Mouse (Mus musculus): Measurements from ENCODE around the gene Tmem176a. TPM values are rescaled to one million over a fixed set of nuclear protein-coding genes. Genes with fewer than 3 reads are reported as not detected.
"Not testable (repeated sequence)": the region's sequence is repeated elsewhere in the genome, so short reads cannot be mapped to it uniquely, and the experiment has no call there.

Tmem176a gene
- 56.6 and 63.0 TPM in 2 replicates for polyA plus RNA-seq (2015; fragmentation: Nextera tagmentation; extraction: Ambion mirVana)

- WGBS: 14% methylated on average over 7 of the region's 7 CpGs
- Histone ChIP-seq H3K4me1 (peaks cover 47% of the 10 kb centered on the region), H3K27ac (peak within 1 kb of the TSS; percentile 90), H3K36me3 (peaks cover 56% of the 10 kb centered on the region), H3K9ac (peak within 1 kb of the TSS; percentile 75), H3K9me3 (no peaks in the 10 kb centered on the region), H3K4me3 (peak within 1 kb of the TSS; percentile 61), H3K27me3 (no peaks in the 10 kb centered on the region), H3K4me2 (replicated peaks) (peak within 1 kb of the TSS; percentile 89)
- peak; percentile 13; the same call in 1 of the 2 replicates for ATAC-seq (ENCODE audit: low FRiP score, low read depth)
Measured at GRCm38 (mm10) chr6:48840371-48840969, at the start of gene Tmem176a. Gene Tmem176a (plus strand): TSS chr6:48840919.

- no peak overlapping the region for H3K9ac ChIP-seq
- ATAC-seq (ENCODE audit: low FRiP score, low read depth): no peak
- no peak overlapping the region for H3K4me3 ChIP-seq
- H3K36me3 ChIP-seq: no peaks in the 10 kb centered on the region
- no peaks in the 10 kb centered on the region for H3K9me3 ChIP-seq
- no peaks in the 10 kb centered on the region for H3K4me1 ChIP-seq
- 92% methylated on average over 1 of the region's 1 CpGs for WGBS
- no peak overlapping the region for H3K4me2 ChIP-seq (replicated peaks)
- H3K27me3 ChIP-seq: no peaks in the 10 kb centered on the region
- no peak overlapping the region for H3K27ac ChIP-seq
Measured at GRCm38 (mm10) chr6:48801897-48802296, 38.8 kb upstream of the Tmem176a start.

- no peak for ATAC-seq (ENCODE audit: low FRiP score, low read depth)
- Histone ChIP-seq H3K4me3 (no peak overlapping the region), H3K9ac (no peak overlapping the region), H3K27ac (no peak overlapping the region), H3K36me3 (no peaks in the 10 kb centered on the region), H3K4me2 (replicated peaks) (no peak overlapping the region), H3K9me3 (no peaks in the 10 kb centered on the region), H3K4me1 (no peaks in the 10 kb centered on the region), H3K27me3 (no peaks in the 10 kb centered on the region)
Measured at GRCm38 (mm10) chr6:48803406-48804051, 37.2 kb upstream of the Tmem176a start.

GRCm38 (mm10) chr6:48804346-48804745, 36.4 kb upstream of the Tmem176a start:
- Histone ChIP-seq H3K4me2 (replicated peaks) (no peak overlapping the region), H3K9me3 (no peaks in the 10 kb centered on the region), H3K4me3 (no peak overlapping the region), H3K36me3 (no peaks in the 10 kb centered on the region), H3K4me1 (no peaks in the 10 kb centered on the region), H3K27ac (no peak overlapping the region), H3K27me3 (no peaks in the 10 kb centered on the region), H3K9ac (no peak overlapping the region)
- no peak for ATAC-seq (ENCODE audit: low FRiP score, low read depth)
- WGBS: 79% methylated on average over 5 of the region's 5 CpGs

- Histone ChIP-seq H3K9me3 (no peaks in the 10 kb centered on the region), H3K9ac (no peak overlapping the region), H3K36me3 (no peaks in the 10 kb centered on the region), H3K4me1 (no peaks in the 10 kb centered on the region), H3K4me3 (no peak overlapping the region), H3K27me3 (no peaks in the 10 kb centered on the region), H3K4me2 (replicated peaks) (no peak overlapping the region), H3K27ac (no peak overlapping the region)
- no peak for ATAC-seq (ENCODE audit: low FRiP score, low read depth)
- 85% methylated on average over 3 of the region's 3 CpGs for WGBS
Measured at GRCm38 (mm10) chr6:48806746-48807145, 34.0 kb upstream of the Tmem176a start.

- Histone ChIP-seq H3K27ac (no peak overlapping the region), H3K4me1 (no peaks in the 10 kb centered on the region), H3K4me3 (no peak overlapping the region), H3K9ac (no peak overlapping the region), H3K9me3 (no peaks in the 10 kb centered on the region), H3K36me3 (no peaks in the 10 kb centered on the region), H3K27me3 (no peaks in the 10 kb centered on the region), H3K4me2 (replicated peaks) (no peak overlapping the region)
- ATAC-seq (ENCODE audit: low FRiP score, low read depth): no peak
- 64% methylated on average over 3 of the region's 3 CpGs for WGBS
Measured at GRCm38 (mm10) chr6:48809494-48810219, 31.1 kb upstream of the Tmem176a start.

GRCm38 (mm10) chr6:48815013-48815412, 25.7 kb upstream of the Tmem176a start:
- H3K4me3 ChIP-seq: no peak overlapping the region
- no peaks in the 10 kb centered on the region for H3K4me1 ChIP-seq
- no peaks in the 10 kb centered on the region for H3K36me3 ChIP-seq
- no peaks in the 10 kb centered on the region for H3K27me3 ChIP-seq
- H3K9me3 ChIP-seq: no peaks in the 10 kb centered on the region
- no peak for ATAC-seq (ENCODE audit: low FRiP score, low read depth)
- no peak overlapping the region for H3K4me2 ChIP-seq (replicated peaks)
- H3K27ac ChIP-seq: no peak overlapping the region
- H3K9ac ChIP-seq: no peak overlapping the region

- no peak overlapping the region for H3K9ac ChIP-seq
- 6% methylated on average over 6 of the region's 6 CpGs for WGBS
- no peak overlapping the region for H3K4me3 ChIP-seq
- no peaks in the 10 kb centered on the region for H3K4me1 ChIP-seq
- no peak overlapping the region for H3K27ac ChIP-seq
- ATAC-seq (ENCODE audit: low FRiP score, low read depth): no peak
- H3K27me3 ChIP-seq: no peaks in the 10 kb centered on the region
- H3K4me2 ChIP-seq (replicated peaks): no peak overlapping the region
- no peaks in the 10 kb centered on the region for H3K36me3 ChIP-seq
- no peaks in the 10 kb centered on the region for H3K9me3 ChIP-seq
Measured at GRCm38 (mm10) chr6:48817815-48818214, 22.9 kb upstream of the Tmem176a start.

GRCm38 (mm10) chr6:48821991-48822785, 18.5 kb upstream of the Tmem176a start:
- not testable (repeated sequence) for H3K27ac ChIP-seq; H3K27me3 ChIP-seq; H3K9ac ChIP-seq; ATAC-seq (ENCODE audit: low FRiP score, low read depth); H3K4me1 ChIP-seq; H3K4me2 ChIP-seq (replicated peaks); H3K9me3 ChIP-seq; H3K36me3 ChIP-seq; H3K4me3 ChIP-seq
- 81% methylated on average over 7 of the region's 7 CpGs for WGBS

GRCm38 (mm10) chr6:48825016-48825415, 15.7 kb upstream of the Tmem176a start:
- no peak for ATAC-seq (ENCODE audit: low FRiP score, low read depth)
- H3K9me3 ChIP-seq: no peaks in the 10 kb centered on the region
- WGBS: 65% methylated on average over 7 of the region's 7 CpGs

GRCm38 (mm10) chr6:48828976-48829375, 11.7 kb upstream of the Tmem176a start:
- Histone ChIP-seq H3K9ac (no peak overlapping the region), H3K27ac (no peak overlapping the region), H3K9me3 (no peaks in the 10 kb centered on the region), H3K36me3 (peaks cover 20% of the 10 kb centered on the region), H3K4me2 (replicated peaks) (no peak overlapping the region), H3K4me1 (0 out of 2 replicates have a peak, but pooled peaks cover 4% of the 10 kb centered on the region), H3K4me3 (no peak overlapping the region), H3K27me3 (no peaks in the 10 kb centered on the region)
- WGBS: 81% methylated on average over 1 of the region's 1 CpGs
- ATAC-seq (ENCODE audit: low FRiP score, low read depth): no peak

More at GRCm38 (mm10) chr6:48825016-48825415, 15.7 kb upstream of the Tmem176a start:
- Histone ChIP-seq H3K9ac (no peak overlapping the region), H3K36me3 (no peaks in the 10 kb centered on the region), H3K4me3 (no peak overlapping the region), H3K4me2 (replicated peaks) (no peak overlapping the region), H3K4me1 (0 out of 2 replicates have a peak, but pooled peaks cover 4% of the 10 kb centered on the region), H3K27me3 (no peaks in the 10 kb centered on the region), H3K27ac (no peak overlapping the region)

- ATAC-seq (ENCODE audit: low FRiP score, low read depth): no peak
- H3K4me3 ChIP-seq: no peak overlapping the region
- H3K4me2 ChIP-seq (replicated peaks): no peak overlapping the region
- no peaks in the 10 kb centered on the region for H3K9me3 ChIP-seq
- H3K36me3 ChIP-seq: peaks cover 27% of the 10 kb centered on the region
- no peak overlapping the region for H3K27ac ChIP-seq
- 0 out of 2 replicates have a peak, but pooled peaks cover 4% of the 10 kb centered on the region for H3K4me1 ChIP-seq
- H3K9ac ChIP-seq: no peak overlapping the region
- H3K27me3 ChIP-seq: no peaks in the 10 kb centered on the region
Measured at GRCm38 (mm10) chr6:48829651-48830050, 11.1 kb upstream of the Tmem176a start.

Measured in limb, embryonic 13.5 days (tissue).